Mouse (Mus musculus) lung, adult 2 months (tissue): ENCODE results near the gene Ppp6r3. TPM values are rescaled to one million over a fixed set of nuclear protein-coding genes. Genes with fewer than 3 reads are reported as not detected.

Source experiments
- DNase-seq: peaks from one replicate; pipeline ENCODE4 v3.0.0; 2022
- H3K4me1 ChIP-seq: fragments of 200-500 bp; 2 replicates; pipeline ENCODE4 v1.6.1; 2011; ENCODE audit warnings: low read length; ENCODE audit not compliant: control insufficient read depth, insufficient read depth
- H3K4me3 ChIP-seq: fragments of 200-500 bp; replicated peaks from 2 replicates; pipeline ENCODE3; 2011; ENCODE audit warnings: low read depth, mild to moderate bottlenecking, control low read depth, low read length; ENCODE audit errors: extremely low read depth
- CTCF ChIP-seq: fragments of 200-500 bp; IDR thresholded peaks from 2 replicates; pipeline ENCODE4 v1.5.1; 2011; ENCODE audit warnings: mild to moderate bottlenecking, low read length, control low read depth; ENCODE audit not compliant: insufficient read depth
- POLR2A ChIP-seq: fragments of 200-500 bp; IDR thresholded peaks from 2 replicates; pipeline ENCODE4 v1.6.1; 2011; ENCODE audit warnings: low read depth, mild to moderate bottlenecking, control low read depth, low read length, borderline replicate concordance; ENCODE audit errors: extremely low read depth
- WGBS: fragments of 180-500 bp; shearing (Covaris S2); methylation state at CpG from one replicate; pipeline ENCODE4 v1.1.7; 2018; 5-methylcytosine and 5-hydroxymethylcytosine counted together
- polyA plus RNA-seq: library from polyadenylated mRNA; depleted of rRNA; stranded (reverse); fragments of >200 nt; gene quantifications from 2 replicates; pipeline ENCODE4 v1.2.3, GENCODE M21; 2012

The Ppp6r3 gene
- polyA plus RNA-seq, 1 experiment = 55.6 TPM

- Histone ChIP-seq H3K4me1 (peaks cover 13% of the 10 kb centered on the region), H3K4me3 (no peak overlapping the region)
- WGBS = 34% methylated on average over 4 of the region's 4 CpGs
- DNase-seq = no peak
- TF ChIP-seq POLR2A (no peak), CTCF (no peak)
These were observed 23.9 kb downstream of the Ppp6r3 start for GRCm38 (mm10) chr19:3551573-3552159.

- peaks cover 14% of the 10 kb centered on the region for H3K4me1 ChIP-seq
- no peak for DNase-seq
- H3K4me3 ChIP-seq = no peak overlapping the region
- WGBS = 86% methylated on average over 1 of the region's 1 CpGs
- no peak for TF ChIP-seq POLR2A
- TF ChIP-seq CTCF = no peak
These were observed 25.4 kb downstream of the Ppp6r3 start for GRCm38 (mm10) chr19:3550101-3550500.

GRCm38 (mm10) chr19:3549263-3549662, 26.3 kb downstream of the Ppp6r3 start:
- 90% methylated on average over 1 of the region's 1 CpGs for WGBS
- H3K4me1 ChIP-seq = peaks cover 14% of the 10 kb centered on the region
- TF ChIP-seq POLR2A (no peak), CTCF (no peak)
- DNase-seq = no peak
- no peak overlapping the region for H3K4me3 ChIP-seq

- no peak for DNase-seq
- WGBS = 91% methylated on average over 1 of the region's 1 CpGs
- Histone ChIP-seq H3K4me3 (no peak overlapping the region), H3K4me1 (peaks cover 14% of the 10 kb centered on the region)
- TF ChIP-seq POLR2A = no peak
- no peak for TF ChIP-seq CTCF
These were observed 27.2 kb downstream of the Ppp6r3 start for GRCm38 (mm10) chr19:3548311-3548710.

GRCm38 (mm10) chr19:3544995-3545394, 30.6 kb downstream of the Ppp6r3 start:
- no peak for TF ChIP-seq CTCF
- TF ChIP-seq POLR2A = no peak
- no peak overlapping the region for H3K4me3 ChIP-seq
- no peak for DNase-seq
- WGBS = 93% methylated on average over 2 of the region's 2 CpGs
- peaks cover 11% of the 10 kb centered on the region for H3K4me1 ChIP-seq

- Histone ChIP-seq H3K4me1 (peaks cover 7% of the 10 kb centered on the region), H3K4me3 (no peak overlapping the region)
- no peak for TF ChIP-seq CTCF
- no peak for TF ChIP-seq POLR2A
- 96% methylated on average over 4 of the region's 4 CpGs for WGBS
- DNase-seq = no peak
These were observed 33.0 kb downstream of the Ppp6r3 start for GRCm38 (mm10) chr19:3542591-3542990.

- no peak for TF ChIP-seq CTCF
- Histone ChIP-seq H3K4me1 (peaks cover 4% of the 10 kb centered on the region), H3K4me3 (no peak overlapping the region)
- 94% methylated on average over 5 of the region's 5 CpGs for WGBS
- DNase-seq = no peak
These were observed 34.6 kb downstream of the Ppp6r3 start for GRCm38 (mm10) chr19:3540997-3541396.

GRCm38 (mm10) chr19:3540254-3540653, 35.3 kb downstream of the Ppp6r3 start:
- Histone ChIP-seq H3K4me1 (no peaks in the 10 kb centered on the region; the same call in 1 of the 2 replicates), H3K4me3 (no peak overlapping the region)
- 79% methylated on average over 2 of the region's 2 CpGs for WGBS
- DNase-seq = no peak
- TF ChIP-seq CTCF = no peak
- no peak for TF ChIP-seq POLR2A

- H3K4me3 ChIP-seq = no peak overlapping the region
- DNase-seq = no peak
- 59% methylated on average over 5 of the region's 5 CpGs for WGBS
- TF ChIP-seq POLR2A (no peak), CTCF (no peak)
- H3K4me1 ChIP-seq = peaks cover 5% of the 10 kb centered on the region
These were observed 36.1 kb downstream of the Ppp6r3 start for GRCm38 (mm10) chr19:3539456-3539855.

GRCm38 (mm10) chr19:3537658-3538057, 37.9 kb downstream of the Ppp6r3 start:
- 85% methylated on average over 6 of the region's 6 CpGs for WGBS
- peaks cover 14% of the 10 kb centered on the region for H3K4me1 ChIP-seq
- TF ChIP-seq CTCF (no peak), POLR2A (no peak)
- H3K4me3 ChIP-seq = no peak overlapping the region
- DNase-seq = no peak
